Comparison of ENCODE assay signal across 9 mouse cellular contexts in genomic region chr4:47234667-47235267, GRCm38 (mm10). TPM values are rescaled to one million over a fixed set of nuclear protein-coding genes. Genes with fewer than 3 reads are reported as not detected.
A peak's percentile ranks its signal among the peaks of the same experiment; 100 is the strongest.
DNase-seq lines count a peak whose midpoint lies in the region.
"Had no signal": no experiment of that assay in that cellular context is flagged by ENCODE, and none has a peak within 500 bp of the region (broad histone marks: within the 10 kb centered on the region; RNA-seq: fewer than 3 reads in every experiment).

No protein-coding gene starts in this region.

- H3K9me3 ChIP-seq in midbrain, embryonic 10.5 days (replicated peaks), result no peaks in the 10 kb centered on the region

- H3K4me1 ChIP-seq in midbrain, embryonic 10.5 days, result peaks cover 22% of the 10 kb centered on the region

- H3K4me3 ChIP-seq in midbrain, embryonic 10.5 days, result no peak overlapping the region
- H3K4me3 ChIP-seq: myocyte had no signal

- 0 out of 2 replicates have a peak overlapping the region, but pooled peaks have one; percentile 13 for H3K27ac ChIP-seq in midbrain, embryonic 10.5 days (replicated peaks)

- 30% methylated on average over 17 of the region's 17 CpGs for WGBS in midbrain, embryonic 10.5 days

- peak; percentile 48 for DNase-seq in WW6 (ENCODE audit: low read depth, low spot score)
- DNase-seq in cerebellum, adult 9-11 months, result peak; percentile 56
- DNase-seq in frontal cortex, postnatal 25 days (ENCODE audit: low spot score in 2 of 2), result peak; percentile 74
- DNase-seq in induced T-regulatory cell, adult 2 months (ENCODE audit: low read depth), result peak; percentile 73
- peak; percentile 56 to 74 for DNase-seq in left cerebral cortex, adult 8-10 months (ENCODE audit: low spot score in 2 of 2)
- DNase-seq in midbrain, embryonic 10.5 days (ENCODE audit: low spot score), result peak; percentile 79
- DNase-seq in right cerebral cortex, postnatal 36 days (ENCODE audit: low spot score in 2 of 2), result peak; percentile 42 to 48
- DNase-seq in urinary bladder, postnatal 4 days (ENCODE audit: low spot score in 2 of 2), result peak; percentile 80 to 89

- H3K36me3 ChIP-seq in midbrain, embryonic 10.5 days, result no peaks in the 10 kb centered on the region

- 0 out of 2 replicates have a peak, but pooled peaks cover 8% of the 10 kb centered on the region for H3K27me3 ChIP-seq in midbrain, embryonic 10.5 days (ENCODE audit: low read depth, poor library complexity, severe bottlenecking)

RNA-seq across cellular contexts. Expression of gene Col15a1, which starts 26.8 kb away (rescaled TPM):
- 10 to 100 TPM in 1 of 4 experiments, 1 to 10 TPM in 3; 3.8 to 13.3 (median 5.9) TPM for total RNA-seq in left cerebral cortex, adult 8-10 months (2022)
- 2.5 and 2.7 TPM in 2 replicates for polyA plus RNA-seq in midbrain, embryonic 10.5 days (2016; fragmentation: Nextera tagmentation; extraction: Ambion mirVana)
